Mouse (Mus musculus) neural tube, embryonic 11.5 days (tissue): ENCODE results near the gene Cyp2a12. TPM values are rescaled to one million over a fixed set of nuclear protein-coding genes. Genes with fewer than 3 reads are reported as not detected.

Experiments used
- ATAC-seq: fragments of 200-750 bp; cut with Nextera tagmentation; 2 replicates; pipeline ENCODE4 v1.8.0; 2017; ENCODE audit warnings: moderate number of reproducible peaks, mild to moderate bottlenecking, moderate TSS enrichment, moderate library complexity; ENCODE audit not compliant: insufficient read depth, low FRiP score, low TSS enrichment
- DNase-seq: peaks from one replicate; pipeline ENCODE4 v3.0.0-alpha.2; 2015; ENCODE audit warnings: low spot score
- H3K27ac ChIP-seq: fragments of 300-500 bp; sonication (generic); 2 replicates; pipeline ENCODE4 v1.5.1; 2014; ENCODE audit warnings: low read depth, mild to moderate bottlenecking, low read length
- H3K27me3 ChIP-seq: fragments of 300-500 bp; sonication (generic); 2 replicates; pipeline ENCODE4 v1.6.1; 2014; ENCODE audit warnings: mild to moderate bottlenecking, low read length, mixed read lengths; ENCODE audit not compliant: control insufficient read depth, insufficient read depth
- H3K36me3 ChIP-seq: fragments of 300-500 bp; sonication (generic); 2 replicates; pipeline ENCODE4 v1.6.1; 2014; ENCODE audit warnings: mild to moderate bottlenecking, low read length, moderate library complexity, mixed read lengths; ENCODE audit not compliant: control insufficient read depth, insufficient read depth
- H3K4me1 ChIP-seq: fragments of 300-500 bp; sonication (generic); 2 replicates; pipeline ENCODE4 v1.6.1; 2014; ENCODE audit warnings: low read length, mixed read lengths; ENCODE audit not compliant: control insufficient read depth, insufficient read depth
- H3K4me2 ChIP-seq: fragments of 300-500 bp; sonication (generic); 2 replicates; pipeline ENCODE4 v1.6.1; 2014; ENCODE audit warnings: low read depth, mild to moderate bottlenecking, moderate library complexity
- H3K4me3 ChIP-seq: fragments of 300-500 bp; sonication (generic); 2 replicates; pipeline ENCODE4 v1.5.1; 2014; ENCODE audit warnings: low read depth, low read length
- H3K9ac ChIP-seq: fragments of 300-500 bp; sonication (generic); 2 replicates; pipeline ENCODE4 v1.6.1; 2014; ENCODE audit warnings: mild to moderate bottlenecking, low read length
- H3K9me3 ChIP-seq: fragments of 300-500 bp; sonication (generic); 2 replicates; pipeline ENCODE4 v1.6.1; 2016; ENCODE audit warnings: low read length; ENCODE audit not compliant: control insufficient read depth
- WGBS: fragments of 180-500 bp; shearing (Covaris S2); extraction: QIAGEN DNeasy Blood & Tissue Kit; methylation state at CpG from one replicate; pipeline ENCODE4 v1.1.7; 2014; 5-methylcytosine and 5-hydroxymethylcytosine counted together
- polyA plus RNA-seq: library from polyadenylated mRNA; unstranded; fragments of >200 nt; fragmentation: Nextera tagmentation; extraction: Ambion mirVana; gene quantifications from 2 replicates; pipeline ENCODE4 v1.2.1, GENCODE M21; 2014

Gene Cyp2a12
- polyA plus RNA-seq, 1 experiment from 2014 or later, result not detected

DNA sequence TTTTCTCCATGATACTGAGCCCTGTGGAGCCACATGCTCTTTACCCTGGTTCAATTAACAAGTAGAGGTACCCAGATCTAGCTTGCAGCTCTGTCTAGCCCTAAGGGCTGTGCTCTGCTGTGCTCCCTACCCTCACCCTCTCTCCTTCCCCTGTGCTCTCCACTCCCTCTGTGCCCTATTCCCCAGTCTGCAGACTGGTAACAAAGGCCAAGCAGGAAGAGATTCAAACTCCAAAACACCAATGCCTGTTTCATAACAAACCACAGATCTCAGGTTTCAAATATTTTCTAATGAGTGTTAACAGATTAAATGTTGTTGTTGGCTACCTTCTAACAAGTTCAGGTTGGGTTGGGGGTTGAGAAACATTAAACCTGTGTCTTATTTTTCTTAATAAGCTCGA is 49.8 kb downstream of the Cyp2a12 start:
- Histone ChIP-seq H3K4me1 (no peaks in the 10 kb centered on the region), H3K27me3 (no peaks in the 10 kb centered on the region), H3K27ac (no peak overlapping the region), H3K4me3 (no peak overlapping the region), H3K4me2 (no peak overlapping the region), H3K9ac (no peak overlapping the region), H3K36me3 (no peaks in the 10 kb centered on the region), H3K9me3 (no peaks in the 10 kb centered on the region)
- no peak for DNase-seq
- WGBS, result 85% methylated on average over 1 of the region's 1 CpGs
- no peak for ATAC-seq

DNA sequence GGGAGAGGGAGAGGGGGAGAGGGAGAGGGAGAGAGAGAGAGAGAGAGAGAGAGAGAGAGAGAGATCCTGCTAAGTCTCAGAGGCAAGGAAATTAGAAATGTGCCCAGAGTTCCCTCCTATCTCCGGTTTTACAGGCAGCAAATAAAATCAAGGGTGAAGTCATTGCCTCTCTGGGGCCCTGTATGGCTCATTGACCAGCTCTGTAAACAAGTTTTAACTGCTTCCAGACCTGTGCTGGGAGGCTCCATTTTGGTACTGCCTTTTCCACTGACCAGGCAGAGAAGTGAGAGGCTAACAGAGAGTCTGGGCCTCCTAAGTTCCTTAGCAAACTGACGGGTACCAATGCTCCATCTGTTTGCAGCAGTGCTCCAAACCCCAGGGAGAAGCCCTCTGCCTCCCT is 52.7 kb downstream of the Cyp2a12 start:
- no peaks in the 10 kb centered on the region for H3K36me3 ChIP-seq
- no peak overlapping the region for H3K27ac ChIP-seq
- H3K4me1 ChIP-seq, result no peaks in the 10 kb centered on the region
- H3K4me2 ChIP-seq, result no peak overlapping the region
- ATAC-seq, result no peak
- DNase-seq, result peak; percentile 12
- 56% methylated on average over 2 of the region's 2 CpGs for WGBS
- no peak overlapping the region for H3K4me3 ChIP-seq
- H3K27me3 ChIP-seq, result no peaks in the 10 kb centered on the region
- H3K9ac ChIP-seq, result no peak overlapping the region
- H3K9me3 ChIP-seq, result no peaks in the 10 kb centered on the region

Other genes starting within 250 kb of the Cyp2a12 start
- gene Cyp2g1, start 220.2 kb upstream of the Cyp2a12 start, polyA plus RNA-seq, result not detected in 2 replicates
- gene Cyp2a5, start 193.8 kb upstream of the Cyp2a12 start, polyA plus RNA-seq, result not detected in 2 replicates
- gene Cyp2a22, start 89.7 kb upstream of the Cyp2a12 start, polyA plus RNA-seq, result not detected in 2 replicates
- gene Cyp2f2, start 90.8 kb downstream of the Cyp2a12 start, polyA plus RNA-seq, result not detected in 2 replicates
- gene Cyp2t4, start 124.6 kb downstream of the Cyp2a12 start, polyA plus RNA-seq, result not detected in 2 replicates
- 51.0 and 54.6 TPM in 2 replicates for gene Egln2, start 137.7 kb downstream of the Cyp2a12 start, polyA plus RNA-seq
- 67.0 and 72.6 TPM in 2 replicates for gene Rab4b, start 149.8 kb downstream of the Cyp2a12 start, polyA plus RNA-seq
- not detected in 2 replicates for gene Gm21983, start 152.0 kb downstream of the Cyp2a12 start, polyA plus RNA-seq
- gene Mia, start 152.1 kb downstream of the Cyp2a12 start, polyA plus RNA-seq, result 0.60 and 1.3 TPM in 2 replicates
- 3.8 and 4.4 TPM in 2 replicates for gene BC024978, start 166.7 kb downstream of the Cyp2a12 start, polyA plus RNA-seq
- gene Snrpa, start 167.2 kb downstream of the Cyp2a12 start, polyA plus RNA-seq, result 332 and 363 TPM in 2 replicates
- gene Itpkc, start 199.6 kb downstream of the Cyp2a12 start, polyA plus RNA-seq, result 6.5 and 8.3 TPM in 2 replicates
- gene Coq8b, start 203.9 kb downstream of the Cyp2a12 start, polyA plus RNA-seq, result 15.8 and 17.1 TPM in 2 replicates
- 21.6 and 21.7 TPM in 2 replicates for gene Numbl, start 229.4 kb downstream of the Cyp2a12 start, polyA plus RNA-seq